Mouse (Mus musculus) kidney, postnatal 0 days (tissue): Measurements from ENCODE around the gene Usp20. TPM values are rescaled to one million over a fixed set of nuclear protein-coding genes. Genes with fewer than 3 reads are reported as not detected.
"Not testable (repeated sequence)": the region's sequence is repeated elsewhere in the genome, so short reads cannot be mapped to it uniquely, and the experiment has no call there.

Source experiments
- ATAC-seq: fragments of 200-750 bp; cut with Nextera tagmentation; replicated peaks from 2 replicates; pipeline ENCODE4 v1.8.0; 2017; ENCODE audit warnings: low read depth, moderate number of reproducible peaks, moderate TSS enrichment, moderate library complexity; ENCODE audit not compliant: low FRiP score
- DNase-seq: peaks from one replicate; pipeline ENCODE4 v3.0.0-alpha.2; 2016; ENCODE audit warnings: low spot score
- H3K27ac ChIP-seq: fragments of 300-500 bp; sonication (generic); 2 replicates; pipeline ENCODE4 v1.5.1; 2014; ENCODE audit warnings: mild to moderate bottlenecking
- H3K27me3 ChIP-seq: fragments of 300-500 bp; sonication (generic); 2 replicates; pipeline ENCODE4 v1.6.1; 2014; ENCODE audit warnings: low read length, mixed read lengths; ENCODE audit not compliant: insufficient read depth
- H3K36me3 ChIP-seq: fragments of 300-500 bp; sonication (generic); 2 replicates; pipeline ENCODE4 v1.6.1; 2014; ENCODE audit warnings: low read length, mixed read lengths; ENCODE audit not compliant: insufficient read depth
- H3K4me1 ChIP-seq: fragments of 300-500 bp; sonication (generic); replicated peaks from 2 replicates; pipeline ENCODE4 v1.6.1; 2014; ENCODE audit warnings: antibody characterized with exemption, low read length, mixed read lengths; ENCODE audit not compliant: insufficient read depth
- H3K4me2 ChIP-seq: fragments of 300-500 bp; sonication (generic); 2 replicates; pipeline ENCODE4 v1.6.1; 2014; ENCODE audit warnings: mild to moderate bottlenecking, low read length, moderate library complexity, mixed read lengths
- H3K4me3 ChIP-seq: fragments of 300-500 bp; sonication (generic); replicated peaks from 2 replicates; pipeline ENCODE4 v1.5.1; 2014; ENCODE audit warnings: low read depth, low read length
- H3K9ac ChIP-seq: fragments of 300-500 bp; sonication (generic); 2 replicates; pipeline ENCODE4 v1.6.1; 2014; ENCODE audit warnings: low read depth, low read length
- H3K9me3 ChIP-seq: fragments of 300-500 bp; sonication (generic); replicated peaks from 2 replicates; pipeline ENCODE4 v1.6.1; 2016; ENCODE audit warnings: low read length, inconsistent platforms, mixed read lengths
- CTCF ChIP-seq: IDR thresholded peaks from 2 replicates; pipeline ENCODE4 v1.5.1; 2016; ENCODE audit warnings: antibody characterized with exemption, low read depth, mild to moderate bottlenecking, moderate library complexity
- WGBS: fragments of 180-500 bp; shearing (Covaris S2); extraction: QIAGEN DNeasy Blood & Tissue Kit; methylation state at CpG from one replicate; pipeline ENCODE4 v1.1.7; 2014; 5-methylcytosine and 5-hydroxymethylcytosine counted together
- polyA plus RNA-seq: library from polyadenylated mRNA; unstranded; fragments of >200 nt; fragmentation: Nextera tagmentation; extraction: Ambion mirVana; gene quantifications from 2 replicates; pipeline ENCODE4 v1.2.1, GENCODE M21; 2015

The Usp20 gene
- polyA plus RNA-seq, 1 experiment from 2014 or later, result 12.9 TPM

GRCm38 (mm10) chr2:30941586-30941985 is 40.5 kb upstream of the Usp20 start:
- DNase-seq (no peak), ATAC-seq (no peak)
- Histone ChIP-seq H3K9me3 (no peaks in the 10 kb centered on the region), H3K36me3 (no peaks in the 10 kb centered on the region), H3K27ac (no peak overlapping the region), H3K27me3 (no peaks in the 10 kb centered on the region), H3K4me2 (no peak overlapping the region), H3K4me3 (no peak overlapping the region), H3K9ac (no peak overlapping the region), H3K4me1 (no peaks in the 10 kb centered on the region)
- no peak for TF ChIP-seq CTCF
- 86% methylated on average over 5 of the region's 5 CpGs for WGBS

- WGBS, result 38% methylated on average over 7 of the region's 7 CpGs
- not testable (repeated sequence) for H3K9me3 ChIP-seq, H3K9ac ChIP-seq, H3K4me3 ChIP-seq, H3K4me1 ChIP-seq, DNase-seq, ATAC-seq, H3K27me3 ChIP-seq, H3K36me3 ChIP-seq, H3K27ac ChIP-seq
- peak overlapping the region; percentile 39; the same call in 1 of the 2 replicates for H3K4me2 ChIP-seq
Measured at GRCm38 (mm10) chr2:30942116-30942515, 40.0 kb upstream of the Usp20 start.

- Histone ChIP-seq H3K27me3 (no peaks in the 10 kb centered on the region), H3K4me3 (peak overlapping the region; percentile 26), H3K27ac (no peak overlapping the region), H3K9ac (peak overlapping the region; percentile 28; the same call in 1 of the 2 replicates), H3K36me3 (no peaks in the 10 kb centered on the region), H3K4me2 (peak overlapping the region; percentile 39), H3K4me1 (no peaks in the 10 kb centered on the region), H3K9me3 (no peaks in the 10 kb centered on the region)
- DNase-seq (peak; percentile 92), ATAC-seq (peak; percentile 53; the same call in 1 of the 2 replicates)
- peak; percentile 91 for TF ChIP-seq CTCF
- WGBS, result 25% methylated on average over 16 of the region's 16 CpGs
Measured at GRCm38 (mm10) chr2:30942603-30943011, 39.5 kb upstream of the Usp20 start.

- peaks cover 17% of the 10 kb centered on the region for H3K36me3 ChIP-seq
- 27% methylated on average over 5 of the region's 5 CpGs for WGBS
- ATAC-seq (peak; percentile 3; the same call in 1 of the 2 replicates), DNase-seq (no peak)
- no peak; the same call in 1 of the 2 replicates for TF ChIP-seq CTCF
- H3K27me3 ChIP-seq, result no peaks in the 10 kb centered on the region
- peaks cover 14% of the 10 kb centered on the region for H3K4me1 ChIP-seq
- H3K27ac ChIP-seq, result 0 out of 2 replicates have a peak overlapping the region, but pooled peaks have one; percentile 27
- H3K9me3 ChIP-seq, result no peaks in the 10 kb centered on the region
- H3K4me2 ChIP-seq, result peak overlapping the region; percentile 83
- H3K9ac ChIP-seq, result no peak overlapping the region
- peak overlapping the region; percentile 75; the same call in 1 of the 2 replicates for H3K4me3 ChIP-seq
Measured at GRCm38 (mm10) chr2:30952457-30952823, 29.6 kb upstream of the Usp20 start.

- peak within 1 kb of the TSS; percentile 83 for H3K4me2 ChIP-seq
- DNase-seq (peak; percentile 98), ATAC-seq (peak; percentile 82)
- no peaks in the 10 kb centered on the region for H3K9me3 ChIP-seq
- H3K27me3 ChIP-seq, result no peaks in the 10 kb centered on the region
- H3K9ac ChIP-seq, result peak within 1 kb of the TSS; percentile 85
- peak within 1 kb of the TSS; percentile 83 for H3K27ac ChIP-seq
- under 1% methylated on average over 60 of the region's 60 CpGs for WGBS
- H3K36me3 ChIP-seq, result peaks cover 19% of the 10 kb centered on the region
- peak; percentile 39; the same call in 1 of the 2 replicates for TF ChIP-seq CTCF
- peak within 1 kb of the TSS; percentile 75 for H3K4me3 ChIP-seq
- peaks cover 14% of the 10 kb centered on the region for H3K4me1 ChIP-seq
Measured at GRCm38 (mm10) chr2:30952824-30953490, 29.1 kb upstream of the Usp20 start, which contains the start of gene Tor1b. Tor1b (plus strand) TSS chr2:30952959.

- Histone ChIP-seq H3K27ac (no peak overlapping the region), H3K27me3 (no peaks in the 10 kb centered on the region), H3K36me3 (peaks cover 35% of the 10 kb centered on the region), H3K4me1 (peaks cover 14% of the 10 kb centered on the region), H3K9ac (no peak overlapping the region), H3K9me3 (no peaks in the 10 kb centered on the region), H3K4me3 (no peak overlapping the region), H3K4me2 (peak overlapping the region; percentile 83; the same call in 1 of the 2 replicates)
- TF ChIP-seq CTCF, result peak; percentile 40
- DNase-seq, result peak; percentile 24
- WGBS, result 59% methylated on average over 6 of the region's 6 CpGs
- no peak for ATAC-seq
Measured at GRCm38 (mm10) chr2:30954797-30955196, 27.3 kb upstream of the Usp20 start.
